Mouse (Mus musculus): ENCODE results near the gene Rb1. TPM values are rescaled to one million over a fixed set of nuclear protein-coding genes. Genes with fewer than 3 reads are reported as not detected.

The Rb1 gene
- polyA plus RNA-seq, 2 experiments: 15.4 to 22.1 TPM

DNA sequence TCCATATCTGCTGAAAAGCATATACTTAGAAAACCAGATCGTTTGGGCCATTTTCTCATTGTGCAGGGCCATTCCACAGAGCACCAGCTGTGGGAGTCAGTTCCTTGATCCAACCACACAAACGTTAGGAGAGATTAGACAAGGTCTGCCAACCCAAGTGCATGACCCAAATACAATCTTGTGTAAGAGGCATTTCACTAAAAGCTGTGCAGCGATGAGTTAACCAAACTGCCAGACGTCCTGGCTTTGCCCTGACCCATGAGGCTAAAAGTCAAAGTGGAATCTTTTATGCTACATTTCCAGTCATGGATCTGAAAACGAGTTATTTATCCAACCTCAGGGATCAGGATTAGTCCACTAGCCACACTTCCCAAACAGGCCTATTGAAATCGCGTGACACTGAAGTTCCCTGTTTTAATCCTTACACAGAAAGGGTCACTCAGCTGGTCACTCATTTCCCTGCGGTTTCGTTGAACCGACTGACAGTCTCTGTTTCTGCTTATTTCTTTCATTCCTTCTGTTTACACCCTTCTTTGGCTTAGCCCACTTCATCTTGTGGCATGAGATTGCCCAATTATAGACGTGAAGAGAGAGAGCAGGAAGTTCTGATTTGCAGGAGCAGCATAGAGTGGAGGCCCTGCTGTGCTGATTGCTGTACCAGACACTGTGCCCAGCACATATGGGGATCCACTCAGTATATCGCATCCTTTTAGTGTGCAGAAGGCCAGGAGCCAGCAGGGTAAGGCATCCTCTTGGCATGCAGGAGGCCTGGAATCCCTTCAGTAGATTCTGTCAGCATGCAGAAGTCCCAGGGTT, 153.2 kb downstream of the Rb1 start:
- no peaks in the 10 kb centered on the region for H3K27me3 ChIP-seq (ENCODE audit: control insufficient read depth, insufficient read depth, low read length)
- no peak overlapping the region for H3K4me3 ChIP-seq (ENCODE audit: insufficient read depth in 1 of 2, low read depth in 2 of 2, low read length in 2 of 2)
- no peak overlapping the region for H3K4me2 ChIP-seq (ENCODE audit: low read depth)
- WGBS (ENCODE audit: insufficient replicate concordance): 55% methylated on average over 12 of the region's 12 CpGs
- no peaks in the 10 kb centered on the region for H3K36me3 ChIP-seq (replicated peaks; ENCODE audit: control insufficient read depth, insufficient read depth, low read depth)
- ATAC-seq (ENCODE audit: insufficient read depth) (no peak; the same call in 1 of the 2 replicates), DNase-seq (ENCODE audit: low read depth in 3 of 3, low spot score in 3 of 3) (no peak)
- H3K9me3 ChIP-seq (ENCODE audit: control insufficient read depth, low read length): no peaks in the 10 kb centered on the region
- H3K4me1 ChIP-seq (replicated peaks; ENCODE audit: control insufficient read depth in 2 of 2, insufficient read depth in 2 of 2, low read length in 1 of 2): peaks cover 0 to 15% of the 10 kb centered on the region in 2 experiments; a peak in 2 of 4 replicates
- H3K9ac ChIP-seq (replicated peaks): no peak overlapping the region
- TF ChIP-seq CTCF (IDR thresholded peaks at IDR 0.05; ENCODE audit: low read depth): no peak
- no peak for TF ChIP-seq EP300 (IDR thresholded peaks at IDR 0.05; ENCODE audit: low read depth)
- H3K27ac ChIP-seq: no peak overlapping the region

GRCm38 (mm10) chr14:73169926-73170844, 155.4 kb downstream of the Rb1 start:
- Histone ChIP-seq H3K9ac (replicated peaks) (no peak overlapping the region), H3K4me1 (replicated peaks; ENCODE audit: control insufficient read depth in 2 of 2, insufficient read depth in 2 of 2, low read length in 1 of 2) (peaks cover 0 to 6% of the 10 kb centered on the region in 2 experiments; a peak in 1 of 4 replicates), H3K36me3 (replicated peaks; ENCODE audit: control insufficient read depth, insufficient read depth, low read depth) (no peaks in the 10 kb centered on the region), H3K4me3 (ENCODE audit: insufficient read depth in 1 of 2, low read depth in 2 of 2, low read length in 2 of 2) (no peak overlapping the region), H3K27ac (no peak overlapping the region), H3K27me3 (ENCODE audit: control insufficient read depth, insufficient read depth, low read length) (no peaks in the 10 kb centered on the region), H3K9me3 (ENCODE audit: control insufficient read depth, low read length) (no peaks in the 10 kb centered on the region), H3K4me2 (ENCODE audit: low read depth) (no peak overlapping the region)
- TF ChIP-seq CTCF (IDR thresholded peaks at IDR 0.05; ENCODE audit: low read depth) (no peak), EP300 (IDR thresholded peaks at IDR 0.05; ENCODE audit: low read depth) (no peak)
- ATAC-seq (ENCODE audit: insufficient read depth) (no peak), DNase-seq (ENCODE audit: low read depth in 3 of 3, low spot score in 3 of 3) (no peak)
- 75% methylated on average over 13 of the region's 13 CpGs for WGBS (ENCODE audit: insufficient replicate concordance)

- no peaks in the 10 kb centered on the region for H3K9me3 ChIP-seq (ENCODE audit: control insufficient read depth, low read length)
- no peak overlapping the region for H3K4me3 ChIP-seq (ENCODE audit: insufficient read depth in 1 of 2, low read depth in 2 of 2, low read length in 2 of 2)
- no peaks in the 10 kb centered on the region for H3K27me3 ChIP-seq (ENCODE audit: control insufficient read depth, insufficient read depth, low read length)
- H3K4me2 ChIP-seq (ENCODE audit: low read depth): no peak overlapping the region
- 75% methylated on average over 6 of the region's 6 CpGs for WGBS (ENCODE audit: insufficient replicate concordance)
- H3K9ac ChIP-seq (replicated peaks): no peak overlapping the region
- no peaks in the 10 kb centered on the region; a peak in 1 of 4 replicates for H3K4me1 ChIP-seq (replicated peaks; ENCODE audit: control insufficient read depth in 2 of 2, insufficient read depth in 2 of 2, low read length in 1 of 2)
- DNase-seq (ENCODE audit: low read depth in 3 of 3, low spot score in 3 of 3) (no peak), ATAC-seq (ENCODE audit: insufficient read depth) (no peak)
- no peak overlapping the region for H3K27ac ChIP-seq
- no peak for TF ChIP-seq CTCF (IDR thresholded peaks at IDR 0.05; ENCODE audit: low read depth)
- no peak for TF ChIP-seq EP300 (IDR thresholded peaks at IDR 0.05; ENCODE audit: low read depth)
- no peaks in the 10 kb centered on the region for H3K36me3 ChIP-seq (replicated peaks; ENCODE audit: control insufficient read depth, insufficient read depth, low read depth)
Measured at GRCm38 (mm10) chr14:73168605-73169004, 157.0 kb downstream of the Rb1 start.

DNA sequence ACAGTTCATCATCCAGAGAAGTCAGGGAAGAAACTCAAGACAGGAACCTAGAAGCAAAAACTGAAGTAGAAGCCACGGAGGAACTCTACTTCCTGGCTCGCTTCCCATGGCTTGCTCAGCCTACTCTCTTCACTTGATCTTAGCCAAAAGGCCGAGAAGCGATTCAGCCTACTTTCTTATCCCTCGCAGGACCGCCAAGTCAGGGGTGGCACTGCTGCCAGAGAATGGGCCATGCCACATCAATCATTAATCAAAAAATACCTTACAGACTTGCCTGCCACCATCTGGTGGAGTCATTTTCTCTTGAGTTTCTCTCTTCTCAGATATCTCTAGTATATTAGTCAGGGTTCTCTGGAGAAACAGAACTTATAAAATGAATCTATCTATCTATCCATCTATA, 160.5 kb downstream of the Rb1 start:
- TF ChIP-seq CTCF (IDR thresholded peaks at IDR 0.05; ENCODE audit: low read depth): no peak
- TF ChIP-seq EP300 (IDR thresholded peaks at IDR 0.05; ENCODE audit: low read depth): no peak
- H3K36me3 ChIP-seq (replicated peaks; ENCODE audit: control insufficient read depth, insufficient read depth, low read depth): no peaks in the 10 kb centered on the region
- DNase-seq (ENCODE audit: low read depth in 3 of 3, low spot score in 3 of 3) (no peak), ATAC-seq (ENCODE audit: insufficient read depth) (no peak)
- H3K4me2 ChIP-seq (ENCODE audit: low read depth): no peak overlapping the region
- no peak overlapping the region for H3K4me3 ChIP-seq (ENCODE audit: insufficient read depth in 1 of 2, low read depth in 2 of 2, low read length in 2 of 2)
- no peak overlapping the region for H3K9ac ChIP-seq (replicated peaks)
- no peak overlapping the region for H3K27ac ChIP-seq
- H3K4me1 ChIP-seq (replicated peaks; ENCODE audit: control insufficient read depth in 2 of 2, insufficient read depth in 2 of 2, low read length in 1 of 2): no peaks in the 10 kb centered on the region
- no peaks in the 10 kb centered on the region for H3K9me3 ChIP-seq (ENCODE audit: control insufficient read depth, low read length)
- 74% methylated on average over 6 of the region's 6 CpGs for WGBS (ENCODE audit: insufficient replicate concordance)
- H3K27me3 ChIP-seq (ENCODE audit: control insufficient read depth, insufficient read depth, low read length): no peaks in the 10 kb centered on the region
